Mouse (Mus musculus) forebrain, embryonic 15.5 days (tissue): Measurements from ENCODE around the gene Mutyh. TPM values are rescaled to one million over a fixed set of nuclear protein-coding genes. Genes with fewer than 3 reads are reported as not detected.

Source experiments
- ATAC-seq: fragments of 200-750 bp; cut with Nextera tagmentation; replicated peaks from 2 replicates; pipeline ENCODE4 v1.8.0; 2017; ENCODE audit warnings: mild to moderate bottlenecking, moderate TSS enrichment, moderate library complexity
- H3K27ac ChIP-seq: fragments of 300-500 bp; sonication (generic); replicated peaks from 2 replicates; pipeline ENCODE4 v1.5.1; 2015; ENCODE audit warnings: mild to moderate bottlenecking, inconsistent platforms
- H3K27me3 ChIP-seq: fragments of 300-500 bp; sonication (generic); 2 replicates; pipeline ENCODE4 v1.6.1; 2015; ENCODE audit warnings: inconsistent platforms
- H3K36me3 ChIP-seq: fragments of 300-500 bp; sonication (generic); 2 replicates; pipeline ENCODE4 v1.6.1; 2015; ENCODE audit warnings: mild to moderate bottlenecking, inconsistent platforms
- H3K4me1 ChIP-seq: fragments of 300-500 bp; sonication (generic); 2 replicates; pipeline ENCODE4 v1.6.1; 2015; ENCODE audit warnings: inconsistent platforms
- H3K4me2 ChIP-seq: fragments of 300-500 bp; sonication (generic); replicated peaks from 2 replicates; pipeline ENCODE4 v1.6.1; 2015; ENCODE audit warnings: mild to moderate bottlenecking, inconsistent platforms
- H3K4me3 ChIP-seq: fragments of 300-500 bp; sonication (generic); 2 replicates; pipeline ENCODE4 v1.5.1; 2015; ENCODE audit warnings: mild to moderate bottlenecking, inconsistent platforms
- H3K9ac ChIP-seq: fragments of 300-500 bp; sonication (generic); replicated peaks from 2 replicates; pipeline ENCODE4 v1.6.1; 2015; ENCODE audit warnings: mild to moderate bottlenecking, inconsistent platforms
- H3K9me3 ChIP-seq: fragments of 300-500 bp; sonication (generic); 2 replicates; pipeline ENCODE4 v1.6.1; 2016; ENCODE audit warnings: inconsistent platforms
- WGBS: fragments of 180-500 bp; shearing (Covaris S2); methylation state at CpG from one replicate; pipeline ENCODE4 v1.1.7; 2015; ENCODE audit warnings: mixed read lengths; 5-methylcytosine and 5-hydroxymethylcytosine counted together
- polyA plus RNA-seq: library from polyadenylated mRNA; unstranded; fragments of >200 nt; fragmentation: Nextera tagmentation; extraction: Ambion mirVana; gene quantifications from 2 replicates; pipeline ENCODE4 v1.2.1, GENCODE M21; 2015

Gene Mutyh
- polyA plus RNA-seq, 1 experiment from 2014 or later, result 9.5 TPM

DNA sequence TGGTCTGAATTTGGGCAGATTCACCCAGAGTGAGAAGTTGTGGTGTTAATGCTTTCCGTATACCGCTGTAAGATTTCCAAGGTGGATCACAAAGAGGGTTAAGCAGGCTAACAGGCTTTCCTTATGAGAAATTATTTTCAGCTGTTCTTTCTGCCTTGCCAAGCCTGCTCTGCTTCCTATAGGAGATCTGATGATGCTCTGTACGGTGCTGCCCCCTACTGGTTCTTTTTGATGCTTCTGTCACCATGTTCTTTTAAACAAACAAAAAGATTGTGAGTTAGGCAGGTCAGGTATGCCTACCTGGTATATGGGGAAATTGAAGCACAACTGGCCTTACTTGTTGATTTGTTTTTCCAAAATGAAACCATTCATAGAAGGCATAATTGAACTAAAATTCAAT lies 18.6 kb upstream of the Mutyh start:
- Histone ChIP-seq H3K9me3 (no peaks in the 10 kb centered on the region), H3K4me3 (no peak overlapping the region), H3K27ac (no peak overlapping the region), H3K9ac (no peak overlapping the region), H3K27me3 (no peaks in the 10 kb centered on the region), H3K36me3 (no peaks in the 10 kb centered on the region), H3K4me2 (no peak overlapping the region), H3K4me1 (peaks cover 3% of the 10 kb centered on the region; the same call in 1 of the 2 replicates)
- WGBS, result 10% methylated on average over 3 of the region's 3 CpGs
- ATAC-seq, result no peak

GRCm38 (mm10) chr4:116792453-116792852 lies 15.1 kb upstream of the Mutyh start:
- Histone ChIP-seq H3K9me3 (no peaks in the 10 kb centered on the region), H3K36me3 (no peaks in the 10 kb centered on the region), H3K27ac (no peak overlapping the region), H3K9ac (no peak overlapping the region), H3K4me2 (no peak overlapping the region), H3K4me1 (peaks cover 3% of the 10 kb centered on the region; the same call in 1 of the 2 replicates), H3K4me3 (no peak overlapping the region), H3K27me3 (no peaks in the 10 kb centered on the region)
- ATAC-seq, result no peak
- WGBS, result 89% methylated on average over 8 of the region's 8 CpGs

DNA sequence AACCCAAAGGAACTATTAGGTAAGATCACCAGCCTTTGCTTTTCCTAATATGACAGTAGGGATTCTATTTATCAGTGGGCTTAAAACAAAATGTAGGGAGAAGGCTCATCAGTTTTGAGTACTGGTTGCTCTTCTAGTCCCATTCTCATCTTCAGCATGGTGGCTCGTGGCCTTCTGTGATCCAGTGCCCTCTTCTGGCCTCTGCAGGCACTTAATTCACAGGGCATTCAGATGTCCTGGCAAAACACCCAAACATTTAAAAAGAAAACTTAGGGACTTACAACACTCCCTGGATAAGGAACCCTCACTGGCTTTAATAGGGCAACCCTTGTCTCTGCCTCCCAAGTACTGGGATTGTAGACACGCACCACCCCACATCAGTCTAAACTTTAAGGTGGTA lies 13.2 kb upstream of the Mutyh start:
- Histone ChIP-seq H3K4me1 (no peaks in the 10 kb centered on the region), H3K27ac (no peak overlapping the region), H3K4me3 (no peak overlapping the region), H3K36me3 (no peaks in the 10 kb centered on the region), H3K9me3 (no peaks in the 10 kb centered on the region), H3K9ac (no peak overlapping the region), H3K4me2 (no peak overlapping the region), H3K27me3 (no peaks in the 10 kb centered on the region)
- no peak for ATAC-seq
- WGBS, result 79% methylated on average over 2 of the region's 2 CpGs

DNA sequence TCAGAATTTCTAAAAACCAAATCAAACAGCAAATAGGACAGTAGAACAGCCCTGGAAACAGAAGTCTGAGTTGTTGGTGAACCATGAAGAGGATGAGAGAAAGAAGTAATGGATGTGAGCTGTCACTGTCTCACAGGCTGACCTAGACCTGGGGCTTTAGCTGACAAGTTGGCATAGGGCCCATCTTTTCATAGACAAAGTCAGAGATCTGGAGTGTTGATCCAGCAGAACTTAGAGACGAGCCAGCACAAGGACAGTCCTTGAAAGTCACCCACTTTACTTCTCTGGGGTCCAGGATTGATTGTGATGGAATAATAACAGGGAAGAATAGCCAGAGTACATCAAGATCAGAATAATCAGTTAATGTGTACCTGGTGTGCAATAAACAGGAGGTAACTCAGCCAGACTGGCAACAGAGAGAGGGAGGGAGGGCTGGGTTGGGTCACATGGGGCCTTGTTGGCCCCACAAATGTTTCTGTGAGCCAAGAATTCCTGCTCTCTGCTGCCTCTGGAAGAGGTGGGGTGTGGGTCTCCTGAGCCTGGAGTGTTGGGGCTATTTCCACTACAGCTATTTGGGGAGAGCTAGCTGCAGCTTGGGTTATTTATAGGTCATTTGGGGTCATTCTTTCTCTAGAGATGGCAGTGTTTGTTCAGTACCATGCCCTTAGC lies 10.9 kb upstream of the Mutyh start:
- H3K4me3 ChIP-seq, result no peak overlapping the region

GRCm38 (mm10) chr4:116799901-116800300 lies 7.6 kb upstream of the Mutyh start:
- Histone ChIP-seq H3K9ac (no peak overlapping the region), H3K4me2 (no peak overlapping the region), H3K4me3 (no peak overlapping the region), H3K27me3 (no peaks in the 10 kb centered on the region), H3K9me3 (no peaks in the 10 kb centered on the region), H3K36me3 (peaks cover 32% of the 10 kb centered on the region), H3K4me1 (no peaks in the 10 kb centered on the region), H3K27ac (no peak overlapping the region)
- no peak for ATAC-seq
- 40% methylated on average over 5 of the region's 5 CpGs for WGBS

More for the DNA sequence above, 10.9 kb upstream of the Mutyh start:
- Histone ChIP-seq H3K4me2 (no peak overlapping the region), H3K36me3 (peaks cover 6% of the 10 kb centered on the region), H3K9me3 (no peaks in the 10 kb centered on the region), H3K27me3 (no peaks in the 10 kb centered on the region), H3K27ac (no peak overlapping the region), H3K9ac (no peak overlapping the region), H3K4me1 (no peaks in the 10 kb centered on the region)
- no peak for ATAC-seq
- WGBS, result 77% methylated on average over 1 of the region's 1 CpGs

DNA sequence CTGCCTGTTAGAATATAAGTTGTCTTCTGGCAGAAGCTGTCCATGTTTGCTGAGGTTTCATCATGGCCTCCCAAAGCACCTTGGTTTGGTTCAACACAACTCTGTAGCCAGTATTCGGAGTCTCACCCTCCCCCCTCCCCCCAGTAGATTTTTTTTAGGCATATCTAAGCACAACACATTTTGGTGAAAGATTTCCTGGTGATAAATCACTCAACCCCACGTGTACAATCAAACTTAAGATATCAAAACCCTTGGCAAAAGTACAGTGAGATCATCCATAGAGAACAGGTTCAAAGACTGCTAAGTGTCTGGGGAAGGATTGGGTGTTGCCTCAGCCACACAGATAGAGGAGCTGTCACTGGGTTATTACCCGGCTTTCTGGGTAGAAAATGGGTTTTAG lies 3.5 kb downstream of the Mutyh start:
- Histone ChIP-seq H3K9me3 (no peaks in the 10 kb centered on the region), H3K4me3 (no peak overlapping the region)
- WGBS, result 79% methylated on average over 3 of the region's 3 CpGs

GRCm38 (mm10) chr4:116815276-116815675 lies 7.8 kb downstream of the Mutyh start:
- no peak overlapping the region for H3K4me2 ChIP-seq
- H3K36me3 ChIP-seq, result 0 out of 2 replicates have a peak, but pooled peaks cover 3% of the 10 kb centered on the region
- no peak overlapping the region for H3K27ac ChIP-seq
- H3K27me3 ChIP-seq, result peaks cover under 1% of the 10 kb centered on the region; the same call in 1 of the 2 replicates
- no peak overlapping the region for H3K9ac ChIP-seq
- no peaks in the 10 kb centered on the region for H3K4me1 ChIP-seq
- H3K9me3 ChIP-seq, result no peaks in the 10 kb centered on the region
- no peak for ATAC-seq
- 92% methylated on average over 5 of the region's 5 CpGs for WGBS
- H3K4me3 ChIP-seq, result no peak overlapping the region

More for the DNA sequence above, 3.5 kb downstream of the Mutyh start:
- Histone ChIP-seq H3K36me3 (0 out of 2 replicates have a peak, but pooled peaks cover 3% of the 10 kb centered on the region), H3K27me3 (no peaks in the 10 kb centered on the region), H3K4me1 (peaks cover 15% of the 10 kb centered on the region), H3K4me2 (no peak overlapping the region), H3K9ac (no peak overlapping the region), H3K27ac (no peak overlapping the region)
- ATAC-seq, result no peak

DNA sequence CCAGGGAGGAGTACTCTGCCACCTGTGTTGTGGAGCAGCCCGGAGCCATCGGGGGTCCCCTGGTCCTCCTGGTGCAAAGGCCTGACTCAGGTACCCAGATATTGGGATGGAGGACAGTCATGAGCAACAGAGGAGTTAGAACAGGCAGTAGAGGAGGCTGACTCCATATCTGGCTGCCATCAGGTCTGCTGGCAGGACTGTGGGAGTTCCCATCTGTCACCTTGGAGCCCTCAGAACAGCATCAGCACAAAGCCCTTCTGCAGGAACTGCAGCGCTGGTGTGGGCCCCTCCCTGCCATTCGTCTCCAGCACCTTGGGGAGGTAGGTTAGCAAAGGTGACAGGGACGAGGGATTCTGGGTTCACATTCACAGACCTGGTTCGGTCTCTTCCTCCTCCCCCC lies 10.0 kb downstream of the Mutyh start:
- Histone ChIP-seq H3K4me1 (peaks cover 12% of the 10 kb centered on the region), H3K4me3 (no peak overlapping the region), H3K27ac (no peak overlapping the region), H3K27me3 (peaks cover 14% of the 10 kb centered on the region; the same call in 1 of the 2 replicates), H3K9me3 (no peaks in the 10 kb centered on the region), H3K36me3 (0 out of 2 replicates have a peak, but pooled peaks cover 3% of the 10 kb centered on the region), H3K9ac (no peak overlapping the region), H3K4me2 (no peak overlapping the region)
- no peak for ATAC-seq
- 91% methylated on average over 6 of the region's 6 CpGs for WGBS

GRCm38 (mm10) chr4:116819968-116820901 lies 12.7 kb downstream of the Mutyh start:
- Histone ChIP-seq H3K27ac (no peak overlapping the region), H3K36me3 (0 out of 2 replicates have a peak, but pooled peaks cover 3% of the 10 kb centered on the region), H3K4me3 (peak overlapping the region; percentile 39), H3K9me3 (no peaks in the 10 kb centered on the region), H3K27me3 (peaks cover 14% of the 10 kb centered on the region; the same call in 1 of the 2 replicates), H3K9ac (peak overlapping the region; percentile 39), H3K4me2 (peak overlapping the region; percentile 85), H3K4me1 (peaks cover 24% of the 10 kb centered on the region)
- 23% methylated on average over 32 of the region's 32 CpGs for WGBS
- ATAC-seq, result peak; percentile 2; the same call in 1 of the 2 replicates

GRCm38 (mm10) chr4:116820902-116821693 lies 13.6 kb downstream of the Mutyh start:
- no peaks in the 10 kb centered on the region for H3K36me3 ChIP-seq
- peak overlapping the region; percentile 39 for H3K4me3 ChIP-seq
- peak; percentile 66 for ATAC-seq
- WGBS, result under 1% methylated on average over 51 of the region's 51 CpGs
- H3K9me3 ChIP-seq, result no peaks in the 10 kb centered on the region
- peak overlapping the region; percentile 85 for H3K4me2 ChIP-seq
- H3K4me1 ChIP-seq, result peaks cover 27% of the 10 kb centered on the region
- peak overlapping the region; percentile 39 for H3K9ac ChIP-seq
- no peak overlapping the region for H3K27ac ChIP-seq
- peaks cover 14% of the 10 kb centered on the region; the same call in 1 of the 2 replicates for H3K27me3 ChIP-seq

- Histone ChIP-seq H3K27ac (no peak within 1 kb of the TSS), H3K4me2 (peak within 1 kb of the TSS; percentile 85), H3K4me3 (peak within 1 kb of the TSS; percentile 39), H3K27me3 (peaks cover 14% of the 10 kb centered on the region; the same call in 1 of the 2 replicates), H3K36me3 (no peaks in the 10 kb centered on the region), H3K4me1 (peaks cover 27% of the 10 kb centered on the region), H3K9me3 (no peaks in the 10 kb centered on the region), H3K9ac (peak within 1 kb of the TSS; percentile 39)
- WGBS, result 15% methylated on average over 9 of the region's 9 CpGs
- no peak for ATAC-seq
Measured at GRCm38 (mm10) chr4:116821694-116822016, 14.1 kb downstream of the Mutyh start, which contains the start of gene Hpdl. Hpdl (minus strand) TSS chr4:116821707.
